Mouse (Mus musculus): ENCODE results near the gene Spred2. TPM values are rescaled to one million over a fixed set of nuclear protein-coding genes. Genes with fewer than 3 reads are reported as not detected.

The Spred2 gene
- total and polyA plus RNA-seq, 3 experiments = 8.9 to 76.1 (median 33.6) TPM

GRCm38 (mm10) chr11:19946721-19947120, 22.5 kb downstream of the Spred2 start:
- Histone ChIP-seq H3K27me3 (ENCODE audit: insufficient read depth, low read length) (no peaks in the 10 kb centered on the region), H3K4me3 (ENCODE audit: low read depth, low read length) (no peak overlapping the region), H3K4me1 (ENCODE audit: insufficient read depth, low read depth, low read length) (peaks cover 41% of the 10 kb centered on the region), H3K36me3 (replicated peaks) (peaks cover 98% of the 10 kb centered on the region), H3K9me3 (replicated peaks) (no peaks in the 10 kb centered on the region)
- TF ChIP-seq GATA1 (IDR thresholded peaks at IDR 0.05; ENCODE audit: borderline replicate concordance, low read length) (no peak), CTCF (IDR thresholded peaks at IDR 0.05; ENCODE audit: low read depth, low read length) (no peak), POLR2AphosphoS5 (IDR thresholded peaks at IDR 0.05; ENCODE audit: insufficient replicate concordance, low read depth, low read length) (no peak)
- ATAC-seq (ENCODE audit: extremely low read depth, insufficient number of reproducible peaks, low FRiP score, poor library complexity, severe bottlenecking) (no peak), DNase-seq (ENCODE audit: low spot score) (no peak)

GRCm38 (mm10) chr11:19947626-19948135, 23.5 kb downstream of the Spred2 start:
- H3K4me1 ChIP-seq (ENCODE audit: insufficient read depth, low read depth, low read length) = peaks cover 46% of the 10 kb centered on the region

GRCm38 (mm10) chr11:19949725-19950124, 25.6 kb downstream of the Spred2 start:
- no peak for ATAC-seq (ENCODE audit: extremely low read depth, insufficient number of reproducible peaks, low FRiP score, poor library complexity, severe bottlenecking)
- no peak for TF ChIP-seq GATA2 (IDR thresholded peaks at IDR 0.05; ENCODE audit: borderline replicate concordance, low read depth, low read length)
- no peak for TF ChIP-seq TAL1 (conservative IDR thresholded peaks at IDR 0.05; ENCODE audit: low read depth, low read length)
- no peak for TF ChIP-seq CTCF (IDR thresholded peaks at IDR 0.05; ENCODE audit: low read depth, low read length)
- no peak for TF ChIP-seq GATA1 (IDR thresholded peaks at IDR 0.05; ENCODE audit: borderline replicate concordance, low read length)
- no peak for TF ChIP-seq POLR2AphosphoS5 (IDR thresholded peaks at IDR 0.05; ENCODE audit: insufficient replicate concordance, low read depth, low read length)
- Histone ChIP-seq H3K27me3 (ENCODE audit: insufficient read depth, low read length) (no peaks in the 10 kb centered on the region), H3K4me1 (ENCODE audit: insufficient read depth, low read depth, low read length) (peaks cover 52% of the 10 kb centered on the region), H3K4me3 (ENCODE audit: low read depth, low read length) (no peak overlapping the region), H3K9me3 (replicated peaks) (no peaks in the 10 kb centered on the region), H3K36me3 (replicated peaks) (peaks cover 96% of the 10 kb centered on the region)
- DNase-seq (ENCODE audit: low spot score) = no peak

More at GRCm38 (mm10) chr11:19947626-19948135, 23.5 kb downstream of the Spred2 start:
- Histone ChIP-seq H3K36me3 (replicated peaks) (peaks cover 95% of the 10 kb centered on the region), H3K4me3 (ENCODE audit: low read depth, low read length) (no peak overlapping the region), H3K27me3 (ENCODE audit: insufficient read depth, low read length) (no peaks in the 10 kb centered on the region), H3K9me3 (replicated peaks) (no peaks in the 10 kb centered on the region)
- ATAC-seq (ENCODE audit: extremely low read depth, insufficient number of reproducible peaks, low FRiP score, poor library complexity, severe bottlenecking) (no peak), DNase-seq (ENCODE audit: low spot score) (no peak)
- TF ChIP-seq TAL1 (conservative IDR thresholded peaks at IDR 0.05; ENCODE audit: low read depth, low read length) (no peak), POLR2AphosphoS5 (IDR thresholded peaks at IDR 0.05; ENCODE audit: insufficient replicate concordance, low read depth, low read length) (no peak), CTCF (IDR thresholded peaks at IDR 0.05; ENCODE audit: low read depth, low read length) (no peak)

- no peak for DNase-seq (ENCODE audit: low spot score)
- TF ChIP-seq GATA2 (IDR thresholded peaks at IDR 0.05; ENCODE audit: borderline replicate concordance, low read depth, low read length) (no peak), CTCF (IDR thresholded peaks at IDR 0.05; ENCODE audit: low read depth, low read length) (no peak), TAL1 (conservative IDR thresholded peaks at IDR 0.05; ENCODE audit: low read depth, low read length) (no peak), POLR2AphosphoS5 (IDR thresholded peaks at IDR 0.05; ENCODE audit: insufficient replicate concordance, low read depth, low read length) (no peak), GATA1 (IDR thresholded peaks at IDR 0.05; ENCODE audit: borderline replicate concordance, low read length) (no peak)
- peaks cover 57% of the 10 kb centered on the region for H3K4me1 ChIP-seq (ENCODE audit: insufficient read depth, low read depth, low read length)
- H3K9me3 ChIP-seq (replicated peaks) = no peaks in the 10 kb centered on the region
- H3K4me3 ChIP-seq (ENCODE audit: low read depth, low read length) = no peak overlapping the region
- peaks cover 96% of the 10 kb centered on the region for H3K36me3 ChIP-seq (replicated peaks)
- H3K27me3 ChIP-seq (ENCODE audit: insufficient read depth, low read length) = no peaks in the 10 kb centered on the region
- ATAC-seq (ENCODE audit: extremely low read depth, insufficient number of reproducible peaks, low FRiP score, poor library complexity, severe bottlenecking) = no peak
These were observed 26.0 kb downstream of the Spred2 start for GRCm38 (mm10) chr11:19950169-19950568.

- ATAC-seq (ENCODE audit: extremely low read depth, insufficient number of reproducible peaks, low FRiP score, poor library complexity, severe bottlenecking) = no peak
- peaks cover 58% of the 10 kb centered on the region for H3K4me1 ChIP-seq (ENCODE audit: insufficient read depth, low read depth, low read length)
- no peaks in the 10 kb centered on the region for H3K9me3 ChIP-seq (replicated peaks)
- H3K4me3 ChIP-seq (ENCODE audit: low read depth, low read length) = no peak overlapping the region
- TF ChIP-seq TAL1 (conservative IDR thresholded peaks at IDR 0.05; ENCODE audit: low read depth, low read length) (no peak), CTCF (IDR thresholded peaks at IDR 0.05; ENCODE audit: low read depth, low read length) (no peak), POLR2AphosphoS5 (IDR thresholded peaks at IDR 0.05; ENCODE audit: insufficient replicate concordance, low read depth, low read length) (no peak), GATA2 (IDR thresholded peaks at IDR 0.05; ENCODE audit: borderline replicate concordance, low read depth, low read length) (no peak), GATA1 (IDR thresholded peaks at IDR 0.05; ENCODE audit: borderline replicate concordance, low read length) (no peak)
- H3K36me3 ChIP-seq (replicated peaks) = peaks cover 90% of the 10 kb centered on the region
- no peak for DNase-seq (ENCODE audit: low spot score)
- no peaks in the 10 kb centered on the region for H3K27me3 ChIP-seq (ENCODE audit: insufficient read depth, low read length)
These were observed 28.8 kb downstream of the Spred2 start for GRCm38 (mm10) chr11:19952963-19953362.

GRCm38 (mm10) chr11:19953919-19954318, 29.7 kb downstream of the Spred2 start:
- H3K4me1 ChIP-seq (ENCODE audit: insufficient read depth, low read depth, low read length) = peaks cover 50% of the 10 kb centered on the region
- no peak for DNase-seq (ENCODE audit: low spot score)
- H3K27me3 ChIP-seq (ENCODE audit: insufficient read depth, low read length) = no peaks in the 10 kb centered on the region
- ATAC-seq (ENCODE audit: extremely low read depth, insufficient number of reproducible peaks, low FRiP score, poor library complexity, severe bottlenecking) = no peak
- H3K36me3 ChIP-seq (replicated peaks) = peaks cover 83% of the 10 kb centered on the region
- TF ChIP-seq CTCF (IDR thresholded peaks at IDR 0.05; ENCODE audit: low read depth, low read length) = no peak
- TF ChIP-seq TAL1 (conservative IDR thresholded peaks at IDR 0.05; ENCODE audit: low read depth, low read length) = no peak
- TF ChIP-seq GATA1 (IDR thresholded peaks at IDR 0.05; ENCODE audit: borderline replicate concordance, low read length) = no peak
- TF ChIP-seq GATA2 (IDR thresholded peaks at IDR 0.05; ENCODE audit: borderline replicate concordance, low read depth, low read length) = no peak
- H3K9me3 ChIP-seq (replicated peaks) = no peaks in the 10 kb centered on the region
- H3K4me3 ChIP-seq (ENCODE audit: low read depth, low read length) = no peak overlapping the region

Data from G1E (cell line).